8 mouse cellular contexts compared by ENCODE assay signal in the genomic region with DNA sequence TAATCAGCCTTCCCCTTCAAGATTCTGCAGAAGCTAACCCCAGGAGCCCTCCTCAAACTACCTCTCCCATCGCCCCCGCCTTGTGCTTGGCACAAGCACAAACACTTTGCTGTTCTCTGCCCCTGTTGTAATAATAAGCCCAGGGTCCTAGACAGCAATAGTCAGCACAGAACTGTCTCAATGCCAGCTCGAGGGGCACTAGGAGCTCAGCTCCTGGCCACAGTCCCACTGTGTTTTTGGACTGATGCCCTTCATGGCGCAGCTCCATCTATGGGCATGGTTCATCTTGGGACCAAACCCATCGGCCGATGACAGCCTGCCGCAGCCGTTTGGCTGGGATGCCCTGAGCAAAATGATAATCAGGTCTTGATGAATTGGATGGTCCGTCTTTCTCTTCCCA.
DNase-seq lines count a peak whose midpoint lies in the region; ATAC-seq lines count a peak whose summit lies in the region.

No protein-coding gene starts in this region.

- no peak overlapping the region for H3K27ac ChIP-seq in hindbrain, embryonic 14.5 days
- H3K27ac ChIP-seq in hindbrain, embryonic 12.5 days, result no peak overlapping the region
- H3K27ac ChIP-seq in intestine, embryonic 15.5 days, result no peak overlapping the region; the same call in 1 of the 2 replicates

- 61% methylated on average over 9 of the region's 9 CpGs for WGBS in hindbrain, embryonic 14.5 days
- 92% methylated on average over 9 of the region's 9 CpGs for WGBS in hindbrain, embryonic 12.5 days
- WGBS in intestine, embryonic 15.5 days, result 79% methylated on average over 9 of the region's 9 CpGs

- no peak overlapping the region for H3K4me2 ChIP-seq in hindbrain, embryonic 14.5 days (replicated peaks)
- no peak overlapping the region for H3K4me2 ChIP-seq in hindbrain, embryonic 12.5 days (replicated peaks)
- H3K4me2 ChIP-seq in intestine, embryonic 15.5 days (replicated peaks), result no peak overlapping the region

- H3K4me1 ChIP-seq in hindbrain, embryonic 14.5 days (replicated peaks; ENCODE audit: control insufficient read depth, insufficient read depth, low read length), result no peaks in the 10 kb centered on the region
- no peaks in the 10 kb centered on the region for H3K4me1 ChIP-seq in hindbrain, embryonic 12.5 days
- H3K4me1 ChIP-seq in intestine, embryonic 15.5 days (replicated peaks), result no peaks in the 10 kb centered on the region; the same call in 1 of the 2 replicates

- no peak overlapping the region for H3K4me3 ChIP-seq in hindbrain, embryonic 14.5 days (replicated peaks; ENCODE audit: low read length)
- H3K4me3 ChIP-seq in hindbrain, embryonic 12.5 days, result no peak overlapping the region
- H3K4me3 ChIP-seq in intestine, embryonic 15.5 days (replicated peaks), result no peak overlapping the region

- DNase-seq in hindbrain, embryonic 14.5 days (ENCODE audit: low spot score), result peak; percentile 84
- DNase-seq in adrenal gland, adult 8-10 months, result peak; percentile 4
- DNase-seq in cerebellum, postnatal 25 days, result peak; percentile 77 to 84
- DNase-seq in ovary, postnatal 14 days (ENCODE audit: low spot score), result peak; percentile 15
- DNase-seq in thymus, postnatal 36 days, result no peak
- DNase-seq in embryo, embryonic 10 days (ENCODE audit: low spot score), result no peak

- H3K36me3 ChIP-seq in hindbrain, embryonic 14.5 days (replicated peaks; ENCODE audit: control insufficient read depth, insufficient read depth), result no peaks in the 10 kb centered on the region
- H3K36me3 ChIP-seq in hindbrain, embryonic 12.5 days, result no peaks in the 10 kb centered on the region
- no peaks in the 10 kb centered on the region for H3K36me3 ChIP-seq in intestine, embryonic 15.5 days

- H3K27me3 ChIP-seq in hindbrain, embryonic 14.5 days (ENCODE audit: control insufficient read depth, insufficient read depth, low read length), result no peaks in the 10 kb centered on the region
- no peaks in the 10 kb centered on the region for H3K27me3 ChIP-seq in hindbrain, embryonic 12.5 days
- H3K27me3 ChIP-seq in intestine, embryonic 15.5 days (replicated peaks), result no peaks in the 10 kb centered on the region

- no peak overlapping the region for H3K9ac ChIP-seq in hindbrain, embryonic 14.5 days
- H3K9ac ChIP-seq in hindbrain, embryonic 12.5 days, result no peak overlapping the region
- no peak overlapping the region for H3K9ac ChIP-seq in intestine, embryonic 15.5 days

- ATAC-seq in hindbrain, embryonic 14.5 days (ENCODE audit: low FRiP score), result peak; percentile 91
- ATAC-seq in hindbrain, embryonic 12.5 days (ENCODE audit: low FRiP score), result no peak
- ATAC-seq in intestine, embryonic 15.5 days, result peak; percentile 12; the same call in 1 of the 2 replicates

- H3K9me3 ChIP-seq in hindbrain, embryonic 14.5 days (ENCODE audit: control insufficient read depth, low read length), result no peaks in the 10 kb centered on the region
- no peaks in the 10 kb centered on the region for H3K9me3 ChIP-seq in hindbrain, embryonic 12.5 days (replicated peaks)
- H3K9me3 ChIP-seq in intestine, embryonic 15.5 days, result no peaks in the 10 kb centered on the region

Comparison
In these comparisons a context has a peak if more than half of its experiments do, and no peak if none do; other contexts are left out.
1. DNase-seq: peak in hindbrain, embryonic 14.5 days (single experiment), adrenal gland, adult 8-10 months (single experiment), cerebellum, postnatal 25 days (2 of 2) and ovary, postnatal 14 days (single experiment); none in thymus, postnatal 36 days (0 of 2) and embryo, embryonic 10 days (single experiment).